Mouse (Mus musculus): Measurements from ENCODE around the gene Chrna9. TPM values are rescaled to one million over a fixed set of nuclear protein-coding genes. Genes with fewer than 3 reads are reported as not detected.

Gene Chrna9
- total RNA-seq, 2 experiments from 2014 or later, result not detected

DNA sequence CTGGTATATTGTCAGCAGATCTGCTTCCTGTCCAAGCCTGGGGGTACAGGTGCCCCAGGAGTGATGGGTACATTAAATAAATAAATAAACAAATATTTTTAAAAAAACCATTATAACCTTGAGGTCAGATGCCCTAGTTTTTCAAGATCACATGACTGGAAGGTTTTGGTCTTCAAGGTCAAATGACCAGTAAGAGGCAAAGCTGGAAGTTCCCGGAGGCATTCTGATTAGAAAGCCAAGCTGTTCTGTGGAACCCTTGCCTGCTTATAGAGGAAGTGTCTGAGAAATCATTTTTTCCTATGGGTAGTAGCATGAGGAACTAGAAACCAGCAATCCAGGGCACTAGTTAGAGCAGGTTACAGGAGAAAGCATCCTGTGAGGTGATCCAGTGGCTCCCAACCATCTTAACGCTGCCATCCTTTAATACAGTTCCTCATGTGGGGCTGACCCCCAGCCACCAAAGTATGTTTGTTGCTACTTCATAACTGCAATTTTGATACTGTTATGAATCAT is 80.8 kb downstream of the Chrna9 start:
- DNase-seq, result no peak

DNA sequence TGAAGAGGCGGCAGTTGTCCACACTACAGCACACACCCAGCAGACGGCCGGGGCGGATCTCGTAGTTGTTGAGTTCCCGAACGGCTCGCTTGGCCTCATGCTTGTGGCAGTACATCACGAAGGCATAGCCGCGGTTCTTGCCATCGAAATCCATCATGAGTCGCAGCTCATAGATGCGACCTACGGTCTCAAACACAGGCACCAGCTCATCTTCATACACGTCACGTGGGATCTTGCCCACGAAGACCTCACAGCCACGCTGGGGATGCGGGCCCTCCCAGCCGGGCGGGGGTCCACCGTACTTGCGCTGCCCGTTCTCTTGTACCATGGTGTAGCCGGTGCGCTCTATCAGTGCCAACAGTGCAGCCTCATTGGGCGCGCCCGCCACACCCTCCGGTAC is 92.1 kb downstream of the Chrna9 start:
- no peak for DNase-seq

Small RNA genes within 50 kb of the gene (microRNA-seq; reads per million reads assigned to microRNA genes)
- gene Gm25952, result 0 reads per million in 2 experiments

Other genes starting within 250 kb of the Chrna9 start
- 10 to 100 TPM; 86.5 to 91.9 TPM for gene Pds5a, start 236.6 kb upstream of the Chrna9 start, total RNA-seq (2021)
- 10 to 100 TPM; 10.4 to 16.1 TPM for gene N4bp2, start 171.4 kb upstream of the Chrna9 start, total RNA-seq (2021)
- 1 to 10 TPM in 1 of 2 experiments, under 1 TPM in 1; 0.75 to 1.0 TPM for gene Rhoh, start 73.7 kb upstream of the Chrna9 start, total RNA-seq (2021)
- gene 9130230L23Rik, start 69.4 kb downstream of the Chrna9 start, total RNA-seq (2021), result not detected
- 1 to 10 TPM; 1.8 TPM for gene Rbm47, start 238.2 kb downstream of the Chrna9 start, total RNA-seq (2021)

Measured in layer of hippocampus, postnatal 36 days (tissue).